In the genomic region with DNA sequence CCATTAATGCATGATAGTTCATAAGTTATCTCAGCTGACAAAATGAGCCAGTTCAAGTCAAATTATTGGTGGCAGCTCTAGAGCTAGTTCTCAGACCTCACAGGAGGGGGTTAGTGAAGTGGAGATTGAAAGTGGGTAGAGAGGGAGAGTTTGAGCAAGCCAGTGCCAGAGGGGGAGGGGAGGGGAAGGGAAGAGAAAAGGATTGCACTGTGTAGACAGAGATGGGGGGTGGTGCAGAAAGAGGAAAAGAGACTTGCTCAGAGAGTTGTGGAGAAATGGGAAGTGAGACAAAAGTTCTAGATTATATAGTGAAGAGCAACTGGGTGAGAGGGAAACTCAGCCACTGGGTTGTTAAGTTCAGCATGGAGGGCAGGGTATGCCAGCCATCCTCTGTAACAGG, we compare ENCODE assay signal across 29 mouse cellular contexts. TPM values are rescaled to one million over a fixed set of nuclear protein-coding genes. Genes with fewer than 3 reads are reported as not detected.
A peak's percentile ranks its signal among the peaks of the same experiment; 100 is the strongest.
DNase-seq lines count a peak whose midpoint lies in the region; ATAC-seq and TF ChIP-seq lines count a peak whose summit lies in the region.
"Had no signal": no experiment of that assay in that cellular context is flagged by ENCODE, and none has a peak within 500 bp of the region (broad histone marks: within the 10 kb centered on the region; RNA-seq: fewer than 3 reads in every experiment).

No protein-coding gene starts in this region.

- no peak for TF ChIP-seq POLR2A in CH12.LX (IDR thresholded peaks at IDR 0.05; ENCODE audit: low read depth, low read length)

- TF ChIP-seq CTCF in CH12.LX (conservative IDR thresholded peaks at IDR 0.05 in 1 of 2, IDR thresholded peaks at IDR 0.05 in 1 of 2; ENCODE audit: low read depth in 2 of 2, low read length in 2 of 2): no peak

- dilution Hi-C loops in CH12.LX (cut with MboI; ENCODE audit: extremely low pct_ligation_motif_present, extremely low pct_unique_long_range_greater_than_20kb, low sequenced_read_pairs): no loop called here

- peak; percentile 51 for TF ChIP-seq EP300 in CH12.LX (IDR thresholded peaks at IDR 0.05; ENCODE audit: low read length)

- H3K36me3 ChIP-seq in CH12.LX (replicated peaks in 1 of 2; ENCODE audit: control insufficient read depth in 1 of 2, insufficient read depth in 1 of 2, low read length in 1 of 2): peaks cover 0 to 4% of the 10 kb centered on the region in 2 experiments
- H3K36me3 ChIP-seq: hindbrain, embryonic 12.5 days; intestine, embryonic 15.5 days; limb, embryonic 15.5 days; neural tube, embryonic 15.5 days had no signal

- H3K4me3 ChIP-seq in CH12.LX (replicated peaks in 1 of 3; ENCODE audit: low read depth in 2 of 3, low read length in 2 of 3, poor library complexity in 1 of 3): no peak overlapping the region
- H3K4me3 ChIP-seq: erythroblast, embryonic 14.5 days; hindbrain, embryonic 12.5 days; intestine, embryonic 15.5 days; limb, embryonic 15.5 days; neural tube, embryonic 15.5 days had no signal

- no peak for TF ChIP-seq RAD21 in CH12.LX (IDR thresholded peaks at IDR 0.05; ENCODE audit: low read depth, low read length)

- no peaks in the 10 kb centered on the region for H3K9me3 ChIP-seq in CH12.LX (replicated peaks; ENCODE audit: low read length)
- H3K9me3 ChIP-seq: hindbrain, embryonic 12.5 days; intestine, embryonic 15.5 days; limb, embryonic 15.5 days; neural tube, embryonic 15.5 days had no signal

- no peaks in the 10 kb centered on the region for H3K79me2 ChIP-seq in CH12.LX (replicated peaks; ENCODE audit: control insufficient read depth, extremely low read depth, insufficient read depth, poor library complexity, severe bottlenecking)

- H3K4me2 ChIP-seq in CH12.LX (ENCODE audit: insufficient read depth, low read depth, poor library complexity, severe bottlenecking): peak overlapping the region; percentile 67
- H3K4me2 ChIP-seq: heart, embryonic 11.5 days; hindbrain, embryonic 12.5 days; intestine, embryonic 15.5 days; limb, embryonic 15.5 days; lung, embryonic 14.5 days; neural tube, embryonic 15.5 days had no signal

- in situ Hi-C loops in CH12.LX (cut with MboI; ENCODE audit: low pct_ligation_motif_present, low pct_unique_long_range_greater_than_20kb, low sequenced_read_pairs): no loop called here

- H3K27me3 ChIP-seq in CH12.LX (replicated peaks): no peaks in the 10 kb centered on the region
- H3K27me3 ChIP-seq: hindbrain, embryonic 12.5 days; intestine, embryonic 15.5 days; limb, embryonic 15.5 days; neural tube, embryonic 15.5 days had no signal

- ATAC-seq in megakaryocyte progenitor cell, adult 5-6 weeks (replicated peaks; ENCODE audit: poor library complexity): peak; percentile 90
- ATAC-seq: forebrain, postnatal 0 days; hindbrain, postnatal 0 days; intestine, embryonic 15.5 days had no signal

- peak overlapping the region; percentile 53 for H3K27ac ChIP-seq in CH12.LX (ENCODE audit: insufficient read depth, low read depth)
- H3K27ac ChIP-seq: hindbrain, embryonic 12.5 days; hindbrain, postnatal 0 days; intestine, embryonic 15.5 days; kidney, postnatal 0 days; limb, embryonic 15.5 days; liver, embryonic 14.5 days; neural tube, embryonic 15.5 days had no signal

- H3K4me1 ChIP-seq in CH12.LX (ENCODE audit: control insufficient read depth in 1 of 2, insufficient read depth in 2 of 2): peaks cover 0 to 14% of the 10 kb centered on the region in 2 experiments; a peak in 1 of 4 replicates
- H3K4me1 ChIP-seq: hindbrain, embryonic 12.5 days; intestine, embryonic 15.5 days; limb, embryonic 15.5 days; neural tube, embryonic 15.5 days had no signal

- no peak overlapping the region for H3K9ac ChIP-seq in CH12.LX (ENCODE audit: insufficient read depth, low read depth)
- H3K9ac ChIP-seq: forebrain, postnatal 0 days; hindbrain, embryonic 12.5 days; intestine, embryonic 15.5 days; limb, embryonic 15.5 days; liver, embryonic 14.5 days; lung, embryonic 14.5 days; neural tube, embryonic 15.5 days had no signal

- DNase-seq in CH12.LX (ENCODE audit: extremely low read depth) (peak; percentile 61), ES-CJ7 (ENCODE audit: low read depth, low spot score) (peak; percentile 86), ZHBTc4 (ENCODE audit: low read depth, low spot score) (peak; percentile 86)
- DNase-seq in cerebellum, adult 11 months: no peak
- DNase-seq in lung, postnatal 4 days: no peak
- no peak for DNase-seq in cerebellum, adult 11-12 months
- DNase-seq: adrenal gland, postnatal 14 days; cerebellum, adult 8-10 months; forebrain, postnatal 0 days; gastrocnemius, postnatal 25 days; heart, adult 18-20 months; heart, postnatal 36 days; kidney, adult 8-10 months; kidney, postnatal 4 days; left cerebral cortex, postnatal 4 days; lung, embryonic 14.5 days; midbrain, embryonic 14.5 days; right cerebral cortex, postnatal 25 days; thymus, postnatal 25 days had no signal

TF ChIP-seq in CH12.LX, 34 proteins besides CTCF, POLR2A, EP300 and RAD21:
- TF ChIP-seq JUN (IDR thresholded peaks at IDR 0.05; ENCODE audit: insufficient read depth, low read depth, low read length) (no peak), ZNF384 (IDR thresholded peaks at IDR 0.05; ENCODE audit: low read depth, low read length) (0 out of 2 replicates have a peak, but pooled peaks have one; percentile 2), MAZ (IDR thresholded peaks at IDR 0.05; ENCODE audit: low read depth, low read length) (no peak), TCF12 (IDR thresholded peaks at IDR 0.05; ENCODE audit: low read depth, low read length) (no peak), PAX5 (IDR thresholded peaks at IDR 0.05; ENCODE audit: low read length) (no peak), ETS1 (conservative IDR thresholded peaks at IDR 0.05; ENCODE audit: low read depth, low read length) (no peak), MYC (IDR thresholded peaks at IDR 0.05; ENCODE audit: low read depth, low read length) (no peak), CHD1 (IDR thresholded peaks at IDR 0.05; ENCODE audit: low read depth, low read length) (no peak), NRF1 (IDR thresholded peaks at IDR 0.05; ENCODE audit: low read depth, low read length) (no peak), USF1 (IDR thresholded peaks at IDR 0.05; ENCODE audit: low read depth, low read length) (no peak), MXI1 (IDR thresholded peaks at IDR 0.05; ENCODE audit: low read depth, low read length) (no peak), RCOR1 (conservative IDR thresholded peaks at IDR 0.05; ENCODE audit: low read depth, low read length) (no peak), CHD2 (IDR thresholded peaks at IDR 0.05; ENCODE audit: low read length) (peak; percentile 82), IRF4 (IDR thresholded peaks at IDR 0.05; ENCODE audit: low read depth, low read length) (peak; percentile 80), E2F4 (IDR thresholded peaks at IDR 0.05; ENCODE audit: insufficient replicate concordance, low read depth, low read length) (no peak), USF2 (conservative IDR thresholded peaks at IDR 0.05; ENCODE audit: low read depth, low read length) (no peak), ZC3H11A (IDR thresholded peaks at IDR 0.05; ENCODE audit: low read depth, low read length) (no peak), ZMIZ1 (IDR thresholded peaks at IDR 0.05; ENCODE audit: low read depth, low read length) (no peak)

RNA-seq across cellular contexts. Expression of a gene that starts 20.8 kb away (rescaled TPM):
- total RNA-seq in CH12.LX (2012; rRNA removed): 15.4 and 18.3 TPM in 2 replicates
- 17.0 and 22.4 TPM in 2 replicates for total RNA-seq in CH12.LX (2014; rRNA removed)
- 13.8 and 18.6 TPM in 2 replicates for polyA plus RNA-seq in CH12.LX (2012; ENCODE audit: insufficient read length, low read depth)
- total RNA-seq in megakaryocyte progenitor cell, adult 5-6 weeks (2015): 19.1 and 21.2 TPM in 2 replicates
- 16.5 and 21.5 TPM in 2 replicates for total RNA-seq in megakaryocyte progenitor cell, adult 5-6 weeks (2017)

Comparison
In these comparisons a context has a peak if more than half of its experiments do, and no peak if none do; other contexts are left out.
1. DNase-seq: peak in CH12.LX (single experiment), ES-CJ7 (single experiment) and ZHBTc4 (single experiment); none in cerebellum, adult 11 months (single experiment), lung, postnatal 4 days (0 of 2) and cerebellum, adult 11-12 months (single experiment).